Mouse (Mus musculus): ENCODE measurements around the gene Fbxl2.
A peak's percentile ranks its signal among the peaks of the same experiment; 100 is the strongest.

The Fbxl2 gene

DNA sequence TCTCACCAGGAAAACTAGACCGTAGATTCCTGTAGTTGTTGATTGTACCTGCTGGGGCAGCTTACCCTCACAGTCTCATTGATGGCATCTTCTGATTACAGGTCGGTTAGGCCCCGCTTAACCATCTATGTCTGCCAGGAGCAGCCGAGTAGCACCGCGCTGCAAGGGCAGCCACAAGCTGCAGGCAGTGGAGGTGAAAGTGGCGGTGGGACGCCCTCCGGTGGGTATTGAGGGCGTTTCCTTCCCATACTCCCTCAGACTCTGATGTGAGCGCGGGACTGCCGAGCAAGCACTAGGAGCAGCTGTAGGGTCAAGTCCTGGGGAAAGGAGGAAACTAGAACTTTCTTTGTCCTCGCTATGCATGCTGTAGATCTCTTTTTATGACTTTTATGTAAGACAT lies 76.0 kb downstream of the Fbxl2 start:
- no peak for DNase-seq

DNA sequence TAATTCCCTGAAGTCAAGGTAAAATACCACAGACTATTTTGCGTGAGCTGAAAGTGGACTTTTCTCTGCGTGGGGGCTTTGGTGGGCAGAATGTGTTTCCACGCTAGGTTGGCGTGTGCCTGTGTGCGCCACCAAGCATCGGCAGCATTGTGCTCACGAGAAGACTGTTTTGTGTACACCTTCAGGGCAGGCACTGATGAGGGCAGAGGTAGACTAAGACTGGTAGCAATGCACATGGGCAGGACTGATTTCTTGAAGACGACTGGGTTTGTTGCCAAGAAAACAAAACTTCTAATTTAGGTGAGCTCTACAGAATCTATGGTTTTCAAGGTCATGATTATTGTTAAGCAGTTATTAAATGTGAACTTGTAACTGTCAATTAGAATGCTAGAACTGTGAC lies 76.6 kb downstream of the Fbxl2 start:
- DNase-seq, result no peak

DNA sequence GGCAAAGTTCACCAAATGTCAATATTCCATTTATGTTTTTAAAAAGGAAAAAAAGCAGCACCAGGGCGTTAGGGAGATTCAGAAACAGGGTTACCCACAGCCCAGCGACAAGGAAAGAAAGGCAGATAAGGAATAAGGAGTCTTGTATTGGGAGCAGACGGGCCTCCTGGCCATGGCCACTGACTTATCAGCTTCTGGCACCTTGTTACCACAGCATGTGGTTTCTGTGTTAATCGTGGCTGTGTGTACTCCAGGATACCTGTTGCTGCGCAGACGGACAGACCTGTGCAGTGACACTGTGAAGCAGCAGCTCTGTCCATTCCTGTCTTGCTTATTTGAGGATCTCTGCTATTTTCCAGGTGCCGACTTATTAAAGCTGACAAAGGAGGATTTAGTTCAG lies 77.0 kb downstream of the Fbxl2 start:
- no peak for DNase-seq

DNA sequence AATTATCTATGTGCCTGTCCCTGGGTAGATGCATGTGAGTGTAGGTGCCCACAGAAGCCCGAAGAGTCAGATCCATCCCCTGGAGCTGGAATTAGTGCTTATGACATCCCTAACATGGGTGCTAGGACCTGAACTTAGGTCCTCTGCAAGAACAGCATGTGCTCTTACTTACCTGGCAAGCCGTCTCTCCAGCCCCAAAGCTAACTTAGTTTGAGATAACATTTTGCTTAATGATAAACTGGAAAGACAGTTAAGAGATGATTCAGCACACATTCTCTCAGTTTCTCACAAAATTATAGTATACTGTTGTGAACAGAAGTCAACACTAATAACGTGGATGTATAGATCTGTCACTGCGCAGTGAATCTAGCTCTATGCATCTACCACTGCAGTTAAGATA lies 79.2 kb downstream of the Fbxl2 start:
- no peak for DNase-seq

DNA sequence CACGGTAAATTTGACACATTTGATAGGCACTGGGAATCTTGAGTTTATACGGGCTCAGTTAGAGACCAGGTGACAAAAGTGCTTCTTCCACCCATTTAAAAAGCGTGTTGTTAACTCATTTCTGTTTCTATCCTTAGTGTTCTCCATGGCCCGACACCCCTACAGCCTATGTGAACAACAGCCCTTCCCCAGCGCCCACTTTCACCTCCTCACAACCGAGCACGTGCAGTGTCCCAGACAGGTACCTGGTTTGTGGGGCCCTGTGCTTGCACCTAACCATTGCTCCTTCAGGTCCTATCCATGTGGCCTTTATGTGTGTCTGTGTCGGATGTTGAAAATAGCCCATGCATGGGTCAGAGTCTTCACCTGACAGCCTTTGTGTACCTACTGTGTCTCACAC lies 81.6 kb downstream of the Fbxl2 start:
- no peak for DNase-seq

DNA sequence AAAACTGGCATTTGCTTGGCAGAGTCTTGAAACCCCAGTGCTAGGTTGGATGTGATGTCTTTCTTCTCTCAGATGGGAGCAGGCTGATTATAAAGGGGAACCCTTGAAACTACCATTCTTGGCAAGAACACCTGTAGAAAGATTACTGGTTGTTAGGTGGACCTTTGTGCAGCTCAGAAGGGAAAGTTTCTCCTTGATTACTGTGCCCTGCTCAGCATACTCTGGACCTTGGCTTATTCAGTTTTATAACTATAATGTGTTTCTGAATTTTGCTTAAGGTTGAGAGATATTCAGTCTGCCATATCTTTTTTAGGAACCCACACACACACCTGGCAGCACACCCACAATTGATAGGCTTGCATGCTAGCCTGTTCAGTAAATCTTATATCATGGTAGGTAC lies 82.3 kb downstream of the Fbxl2 start:
- DNase-seq, result no peak

DNA sequence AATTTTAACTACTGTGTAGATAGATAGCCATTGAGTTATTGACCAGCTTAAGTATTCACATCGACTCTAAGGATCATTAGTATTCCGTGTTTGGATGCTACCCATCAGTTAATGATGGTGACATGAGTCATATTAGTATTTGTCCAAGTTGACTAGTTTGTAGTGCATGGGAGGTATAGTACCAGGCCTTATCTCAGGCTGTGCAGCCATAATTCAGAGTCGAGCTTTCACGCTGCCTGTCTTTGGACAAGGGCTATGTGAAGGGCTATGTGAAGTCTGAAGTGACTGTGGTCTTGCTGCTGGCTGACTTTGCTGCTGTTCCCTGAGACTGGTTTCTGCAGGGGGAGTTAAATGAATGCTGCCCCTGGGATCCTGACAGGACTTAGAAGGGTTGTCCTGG lies 88.2 kb downstream of the Fbxl2 start:
- DNase-seq, result no peak

DNA sequence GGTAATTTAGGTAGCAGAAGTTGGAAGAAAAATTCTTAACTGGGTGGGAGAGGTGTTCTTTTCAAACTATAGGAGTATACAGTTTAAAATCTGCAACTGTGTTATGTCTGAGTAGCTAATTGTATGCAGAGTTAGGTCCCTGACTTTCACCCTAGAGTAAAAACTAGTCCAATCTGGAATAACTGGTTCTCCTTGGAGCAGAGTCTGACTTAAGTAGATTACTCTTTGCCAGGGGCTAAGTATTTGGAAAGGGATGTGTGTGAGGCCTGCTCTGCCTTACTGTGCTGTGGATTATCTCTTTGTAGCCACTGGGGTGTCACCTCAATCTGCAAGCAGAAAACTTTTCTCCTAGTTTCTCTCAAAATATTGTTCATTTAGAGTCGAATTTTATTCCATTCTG lies 98.8 kb downstream of the Fbxl2 start:
- DNase-seq, result no peak

DNA sequence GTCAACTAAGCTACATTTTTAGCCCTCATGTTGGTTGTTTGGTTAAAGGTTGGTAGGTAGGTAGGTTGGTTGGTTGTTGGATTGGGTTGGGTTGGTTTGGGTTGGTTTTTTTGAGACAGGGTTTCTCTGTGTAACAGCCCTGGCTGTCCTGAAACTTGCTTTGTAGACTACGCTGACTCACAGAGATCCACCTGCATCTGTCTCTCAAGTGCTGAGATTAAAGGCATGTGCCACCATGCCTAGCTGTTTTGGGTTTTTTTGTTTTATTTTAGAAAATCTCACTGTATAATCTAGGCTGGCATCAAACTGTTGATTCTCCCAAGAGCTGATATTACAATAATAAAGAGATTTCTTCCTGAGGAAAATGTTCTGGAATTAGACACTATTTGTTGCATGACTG lies 102.6 kb downstream of the Fbxl2 start:
- no peak for DNase-seq

DNA sequence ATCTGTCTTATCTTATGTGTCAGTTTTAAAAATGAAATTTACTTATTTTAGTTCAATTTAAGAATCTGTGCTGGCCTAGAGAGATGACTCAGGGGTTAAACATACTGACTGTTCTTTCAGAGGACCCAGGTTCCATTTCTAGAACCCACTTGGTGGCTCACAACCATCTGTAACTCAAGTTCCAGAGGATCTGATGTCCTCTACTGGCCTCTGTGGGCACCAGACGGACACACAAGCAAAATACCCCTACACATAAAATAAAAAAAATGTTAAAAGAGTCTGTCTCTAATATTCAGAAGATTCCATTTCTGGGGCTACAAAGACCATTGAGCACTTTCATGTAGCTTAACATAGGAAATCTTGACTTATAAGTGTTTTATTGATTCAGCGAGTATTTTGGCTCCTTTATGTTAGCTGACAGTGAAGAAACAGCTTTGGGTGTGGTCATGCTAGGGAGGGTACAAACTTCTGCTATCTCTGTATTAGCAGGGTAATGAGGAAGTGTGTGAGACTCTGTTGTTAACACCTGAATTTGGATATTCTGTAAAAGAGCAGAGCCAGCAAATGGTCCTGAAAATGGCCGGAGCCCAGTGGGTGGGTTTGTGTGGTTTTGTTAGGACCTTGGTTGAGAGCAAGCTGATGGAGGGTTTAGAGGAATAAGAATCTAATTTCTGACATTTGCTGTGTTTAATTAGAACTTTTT lies 104.7 kb downstream of the Fbxl2 start:
- no peak for DNase-seq

DNA sequence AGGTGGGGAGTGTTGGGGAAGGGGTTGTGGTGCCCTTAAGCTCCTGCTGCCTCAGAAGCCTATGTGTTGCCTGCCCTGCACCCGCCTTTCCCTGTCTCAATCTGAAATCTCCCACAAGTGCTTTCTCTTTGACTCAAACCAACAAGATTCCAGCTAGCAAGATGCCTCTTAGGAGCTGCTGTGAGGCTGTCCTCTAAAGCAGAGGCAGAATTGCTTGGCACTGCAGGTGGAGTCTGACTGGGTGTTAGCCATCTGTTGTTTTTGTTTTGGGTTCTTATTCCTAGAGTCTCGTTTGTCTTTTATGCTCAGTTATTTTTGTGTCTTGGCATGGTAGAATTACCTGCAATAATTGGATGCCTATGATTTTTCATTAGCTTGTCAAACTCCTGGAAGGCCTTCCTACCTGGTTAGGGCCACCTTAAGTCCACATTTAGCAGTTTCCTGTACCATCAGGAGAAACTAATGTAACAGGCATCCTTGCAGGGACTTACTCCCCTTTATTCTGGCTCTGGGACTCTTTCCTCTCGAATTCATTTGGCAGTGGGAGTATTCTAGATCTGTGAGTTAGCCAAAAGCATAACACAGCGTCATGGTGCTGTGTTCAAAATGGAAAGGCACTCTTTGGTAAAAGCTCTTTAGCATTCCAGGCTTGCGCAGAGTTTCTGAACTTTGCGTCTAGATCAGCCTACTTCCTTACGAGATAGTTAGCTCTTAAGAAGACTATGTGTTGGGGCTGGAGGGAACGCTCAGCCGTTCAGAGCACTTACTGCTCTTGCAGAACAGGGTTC lies 106.7 kb downstream of the Fbxl2 start:
- DNase-seq, result no peak

DNA sequence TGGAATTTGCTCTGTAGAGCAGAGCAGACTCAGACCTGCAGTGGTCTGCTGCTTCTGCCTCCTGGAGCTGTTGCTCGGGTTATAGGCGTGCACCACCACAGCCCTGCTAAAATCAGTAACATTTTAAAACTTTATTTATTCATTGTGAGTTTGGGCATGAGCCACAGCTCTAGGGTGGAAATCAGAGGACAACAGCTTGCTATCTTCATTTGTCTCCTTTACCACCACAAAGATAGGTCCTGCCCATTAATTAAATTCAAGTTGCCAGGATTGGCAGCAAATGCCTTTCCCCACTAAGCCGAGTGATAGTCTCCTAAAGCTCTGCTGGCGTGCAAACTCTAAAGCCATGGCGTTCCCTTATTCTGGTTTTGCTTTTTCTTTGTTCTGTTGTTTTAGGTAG lies 110.4 kb downstream of the Fbxl2 start:
- no peak for DNase-seq

DNA sequence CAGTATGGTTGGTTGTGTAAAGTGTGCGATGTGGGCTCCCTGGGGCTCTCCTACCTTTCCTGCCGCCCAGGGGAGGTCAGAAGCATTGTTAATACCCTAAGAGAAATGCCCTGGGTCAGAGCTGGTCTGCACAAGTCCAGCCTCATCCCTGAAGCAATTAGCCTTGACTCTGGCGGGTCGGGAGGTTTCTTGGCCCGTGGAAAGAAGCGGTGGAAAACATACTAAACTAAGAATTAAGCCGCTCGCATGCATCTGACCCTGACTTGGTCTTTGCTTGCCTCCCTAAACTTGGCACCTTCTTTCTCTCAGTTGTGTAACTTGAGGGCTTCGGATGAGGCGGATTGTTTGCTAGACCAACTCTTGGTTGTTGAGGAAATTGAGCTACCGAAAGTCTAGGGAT lies 113.5 kb downstream of the Fbxl2 start:
- no peak for DNase-seq

DNA sequence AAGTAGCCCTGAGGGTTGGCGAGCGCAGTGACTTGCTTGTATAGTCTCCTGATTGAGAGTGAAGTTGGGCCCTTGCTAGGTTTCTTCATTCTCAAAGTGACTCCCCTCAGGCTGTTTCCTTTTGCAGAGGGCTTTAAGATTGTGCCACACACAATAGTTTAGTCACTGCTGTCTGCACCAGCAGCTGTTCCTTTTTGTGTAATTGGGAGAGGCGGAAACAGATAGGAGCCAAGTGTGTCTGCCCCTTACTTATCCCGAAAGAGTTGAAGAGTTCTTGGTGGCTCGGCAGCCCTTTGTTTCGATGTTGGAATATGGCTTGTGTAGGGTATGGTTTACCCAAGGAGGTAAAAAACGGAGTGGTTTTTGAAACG lies 113.9 kb downstream of the Fbxl2 start:
- no peak for DNase-seq

DNA sequence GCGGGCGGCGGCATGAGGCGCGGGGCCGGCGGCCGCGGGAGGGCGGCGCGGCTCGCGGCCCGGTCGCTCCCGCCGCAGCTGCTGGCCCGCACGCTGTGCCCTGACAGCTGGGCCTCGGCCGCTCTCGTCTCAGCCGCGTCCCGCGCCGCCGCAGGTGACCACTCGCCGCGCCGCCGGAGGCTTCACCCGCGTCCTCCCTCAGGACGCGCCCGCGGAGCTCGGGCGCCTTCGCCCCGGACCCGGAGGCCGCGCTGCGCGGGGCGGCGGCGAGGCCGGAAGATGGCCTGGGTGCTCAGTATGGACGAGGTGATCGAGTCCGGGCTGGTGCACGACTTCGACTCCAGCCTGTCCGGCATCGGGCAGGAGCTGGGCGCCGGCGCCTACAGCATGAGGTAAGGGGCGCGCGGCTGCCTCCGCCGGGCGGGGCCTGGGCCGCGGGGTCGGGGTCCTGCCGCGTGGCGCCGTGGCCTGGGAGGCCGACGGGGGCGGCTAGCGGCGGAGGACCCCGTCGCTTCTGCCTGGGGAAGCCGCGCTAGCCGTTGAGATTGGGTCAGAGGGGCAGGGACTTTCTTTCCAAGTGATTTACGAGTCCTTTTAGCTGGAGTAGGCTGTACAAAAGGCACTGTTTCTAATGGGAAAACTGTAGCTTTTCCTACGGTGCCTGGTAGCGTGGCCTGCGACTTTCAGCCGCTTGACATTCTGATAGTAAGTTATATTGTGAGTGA lies 114.5 kb downstream of the Fbxl2 start:
- DNase-seq, result peak; percentile 36 to 38

DNA sequence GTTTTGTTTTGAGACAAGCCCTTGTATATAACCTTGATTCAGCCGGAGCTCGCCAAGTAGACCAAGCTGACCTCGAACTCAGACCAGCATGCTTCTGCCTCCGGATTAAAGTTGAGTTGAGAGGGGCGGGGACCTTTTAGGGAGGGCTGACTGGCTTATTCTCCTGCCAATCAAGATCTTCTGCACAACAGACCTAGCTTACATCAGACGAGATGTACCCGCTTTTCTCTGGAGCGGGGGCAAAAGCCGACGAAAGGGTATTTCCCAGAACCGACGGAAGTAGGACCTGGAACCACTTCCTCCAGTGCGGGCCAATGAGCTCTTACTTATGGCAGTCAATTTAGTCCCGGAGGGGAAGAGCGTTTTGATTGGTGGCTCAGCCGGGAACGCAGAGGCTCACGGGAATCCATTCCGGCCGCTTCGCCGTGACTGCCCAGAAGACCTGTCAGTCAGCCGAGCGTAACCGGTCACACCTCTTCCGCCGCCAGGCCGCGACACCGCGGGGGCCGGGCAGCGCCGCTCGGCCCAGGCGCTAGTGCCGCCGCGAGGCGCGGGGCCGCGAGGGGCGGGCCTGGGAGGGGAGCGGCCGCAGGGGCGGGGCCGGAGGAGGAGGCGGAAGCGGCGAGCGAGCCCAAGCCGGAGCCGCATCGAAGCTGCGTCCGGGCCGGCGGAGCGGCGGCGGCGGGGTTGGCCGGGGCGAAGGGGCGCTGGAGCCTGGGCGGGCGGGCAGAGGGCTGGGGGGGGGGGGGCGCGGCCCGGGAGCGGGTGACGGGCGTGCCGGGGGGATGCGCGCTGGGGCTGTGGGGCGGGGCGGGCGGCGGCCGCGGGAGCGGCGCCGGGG lies 115.2 kb downstream of the Fbxl2 start, which contains the start of gene Ubp1:
Ubp1 (plus strand) TSS at position 401 of the 841 bp plus-strand sequence.
- peak; percentile 86 to 92 for DNase-seq

DNA sequence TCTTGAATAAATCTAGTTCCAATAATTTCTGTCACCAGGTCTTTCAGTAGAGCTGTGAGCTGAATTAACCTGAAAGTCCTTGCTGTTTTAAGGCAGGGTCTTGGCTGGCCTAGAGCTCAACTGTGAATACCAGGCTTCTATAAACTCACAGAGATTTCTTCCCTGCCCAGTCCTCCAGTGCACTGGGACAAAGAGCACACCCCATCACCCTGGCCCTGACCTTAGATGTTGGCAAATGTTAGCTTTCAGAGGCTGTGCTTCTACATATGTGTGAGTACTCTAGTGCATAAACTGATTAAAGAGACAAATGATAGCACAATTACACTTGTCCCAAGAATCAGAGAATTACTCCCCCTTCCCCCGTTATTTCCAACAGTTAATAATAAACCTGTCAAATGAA lies 116.3 kb downstream of the Fbxl2 start:
- DNase-seq, result no peak

DNA sequence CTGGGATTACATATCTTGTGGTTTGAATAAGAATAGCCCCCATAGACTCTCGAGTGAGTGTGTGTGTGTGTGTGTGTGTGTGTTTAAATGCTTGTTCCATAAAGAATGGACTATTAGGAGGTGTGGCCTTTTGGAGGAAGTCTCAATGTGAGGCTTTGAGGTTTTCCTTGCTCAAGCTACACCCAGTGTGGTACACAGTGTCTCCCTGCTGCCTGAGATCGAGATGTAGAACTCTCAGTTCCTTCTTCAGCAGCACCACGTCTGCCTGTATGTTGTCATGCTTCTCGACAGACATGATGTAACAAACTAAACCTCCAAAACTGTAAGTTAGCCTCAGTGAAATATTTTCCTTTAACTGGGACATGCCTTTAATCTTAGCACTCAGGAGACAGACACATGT lies 117.4 kb downstream of the Fbxl2 start:
- peak; percentile 15 to 23 for DNase-seq

DNA sequence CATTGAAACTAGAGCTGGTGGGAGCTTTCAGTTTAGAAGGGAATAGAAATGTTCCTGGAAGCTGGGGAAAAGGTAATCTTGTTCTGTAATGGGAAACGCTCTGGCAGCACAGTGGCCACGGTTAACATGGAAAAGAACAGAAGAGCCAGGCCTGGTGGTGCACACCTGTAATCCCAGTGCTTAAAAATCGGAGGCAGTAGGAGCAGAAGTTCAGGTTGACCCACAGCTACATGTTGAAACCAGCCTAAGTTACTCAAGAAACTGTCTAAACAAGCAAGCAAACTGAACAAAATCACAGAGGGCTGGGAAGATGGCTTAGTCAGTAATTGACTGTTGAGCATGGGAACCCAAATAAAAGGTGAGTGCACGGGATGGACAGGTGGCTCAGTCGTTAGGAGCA lies 121.1 kb downstream of the Fbxl2 start:
- no peak for DNase-seq

DNA sequence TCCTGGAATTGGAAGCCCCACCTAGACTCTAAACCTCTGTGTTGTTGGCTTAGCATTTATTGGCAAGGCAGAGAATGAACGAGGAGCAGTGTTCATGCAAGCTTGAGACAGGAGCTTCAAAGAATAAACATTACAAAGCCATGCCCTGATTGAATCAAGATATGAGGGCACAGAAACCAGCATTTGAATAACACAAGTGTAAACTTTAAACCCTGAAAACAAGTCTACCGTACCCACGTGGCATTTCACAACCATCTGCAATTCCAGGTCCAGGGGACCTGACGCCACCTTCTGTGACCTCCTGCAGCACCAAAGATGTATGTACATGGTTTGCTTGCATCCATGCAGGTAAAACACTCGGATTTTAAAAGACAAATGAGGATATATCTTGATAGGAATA lies 123.3 kb downstream of the Fbxl2 start:
- no peak for DNase-seq

DNA sequence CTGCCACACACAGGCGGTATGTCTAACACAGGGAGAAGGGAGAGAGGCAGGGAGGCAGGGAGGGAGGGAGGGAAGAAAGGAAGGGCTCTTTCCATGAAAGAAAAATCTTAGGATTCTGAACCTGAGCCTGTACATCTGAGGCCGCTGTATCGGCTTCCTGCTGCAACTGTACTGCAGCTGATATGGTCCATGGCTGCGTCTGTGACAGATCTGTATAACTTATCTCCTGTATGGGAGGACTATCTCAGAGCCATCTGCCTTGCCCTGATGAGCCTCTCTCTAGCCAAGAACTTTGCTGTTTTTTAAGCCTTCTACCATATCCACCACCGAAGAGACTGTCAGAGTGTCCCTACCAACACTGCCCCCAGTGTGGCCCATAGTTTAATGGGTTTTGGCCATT lies 130.2 kb downstream of the Fbxl2 start:
- no peak for DNase-seq

Data from spleen, adult 18-20 months (tissue).